Mouse (Mus musculus) embryonic facial prominence, embryonic 14.5 days (tissue): ENCODE results near the gene Nbl1. TPM values are rescaled to one million over a fixed set of nuclear protein-coding genes. Genes with fewer than 3 reads are reported as not detected.
A peak's percentile ranks its signal among the peaks of the same experiment; 100 is the strongest.

Source experiments
- ATAC-seq: fragments of 200-750 bp; cut with Nextera tagmentation; 2 replicates; pipeline ENCODE4 v1.8.0; 2017; ENCODE audit warnings: low read depth, moderate number of reproducible peaks, moderate TSS enrichment
- DNase-seq: peaks from one replicate; pipeline ENCODE4 v3.0.0-alpha.2; 2015; ENCODE audit warnings: low spot score
- H3K27ac ChIP-seq: fragments of 300-500 bp; sonication (generic); replicated peaks from 2 replicates; pipeline ENCODE4 v1.5.1; 2014; ENCODE audit warnings: low read depth, mild to moderate bottlenecking, low read length, moderate library complexity
- H3K27me3 ChIP-seq: fragments of 300-500 bp; sonication (generic); replicated peaks from 2 replicates; pipeline ENCODE4 v1.6.1; 2014; ENCODE audit warnings: low read length; ENCODE audit not compliant: control insufficient read depth, insufficient read depth
- H3K36me3 ChIP-seq: fragments of 300-500 bp; sonication (generic); 2 replicates; pipeline ENCODE4 v1.6.1; 2014; ENCODE audit warnings: low read length, mixed read lengths; ENCODE audit not compliant: control insufficient read depth, insufficient read depth
- H3K4me1 ChIP-seq: fragments of 300-500 bp; sonication (generic); 2 replicates; pipeline ENCODE4 v1.6.1; 2014; ENCODE audit warnings: antibody characterized with exemption, low read length; ENCODE audit not compliant: control insufficient read depth, insufficient read depth
- H3K4me2 ChIP-seq: fragments of 300-500 bp; sonication (generic); 2 replicates; pipeline ENCODE4 v1.6.1; 2014; ENCODE audit warnings: low read depth, mild to moderate bottlenecking, low read length, moderate library complexity, mixed read lengths
- H3K4me3 ChIP-seq: fragments of 300-500 bp; sonication (generic); 2 replicates; pipeline ENCODE4 v1.5.1; 2014; ENCODE audit warnings: low read depth, mild to moderate bottlenecking, low read length
- H3K9ac ChIP-seq: fragments of 300-500 bp; sonication (generic); 2 replicates; pipeline ENCODE4 v1.6.1; 2014; ENCODE audit warnings: low read depth, mild to moderate bottlenecking, low read length, moderate library complexity, mixed read lengths
- H3K9me3 ChIP-seq: fragments of 300-500 bp; sonication (generic); 2 replicates; pipeline ENCODE4 v1.6.1; 2016; ENCODE audit warnings: low read length; ENCODE audit not compliant: control insufficient read depth
- WGBS: fragments of 180-500 bp; shearing (Covaris S2); extraction: QIAGEN DNeasy Blood & Tissue Kit; methylation state at CpG from one replicate; pipeline ENCODE4 v1.1.7; 2014; 5-methylcytosine and 5-hydroxymethylcytosine counted together
- polyA plus RNA-seq: library from polyadenylated mRNA; unstranded; fragments of >200 nt; fragmentation: Nextera tagmentation; extraction: Ambion mirVana; gene quantifications from 2 replicates; pipeline ENCODE4 v1.2.1, GENCODE M21; 2014

Gene Nbl1
- polyA plus RNA-seq, 1 experiment from 2014 or later = 124 TPM

DNA sequence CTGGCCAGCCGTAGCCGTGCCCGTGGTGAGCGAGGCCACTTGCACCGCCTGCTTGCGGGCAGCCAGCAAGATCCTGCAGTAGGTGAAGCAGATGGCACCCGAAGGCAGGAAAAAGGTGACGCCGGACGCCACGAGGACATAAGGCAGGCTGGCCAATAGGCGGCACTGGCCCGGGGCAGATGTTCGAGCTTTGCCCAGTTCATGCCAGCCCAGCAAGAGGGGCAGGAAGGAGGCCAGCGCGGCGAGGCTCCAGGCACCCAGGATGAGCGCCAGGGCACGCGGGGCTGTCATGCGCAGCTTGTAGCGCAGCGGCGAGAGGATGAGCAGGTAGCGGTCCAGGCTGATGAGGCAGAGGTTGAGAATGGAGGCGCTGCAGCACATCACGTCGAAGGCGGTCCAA, 18.7 kb downstream of the Nbl1 start:
- peak overlapping the region; percentile 59 for H3K4me3 ChIP-seq

DNA sequence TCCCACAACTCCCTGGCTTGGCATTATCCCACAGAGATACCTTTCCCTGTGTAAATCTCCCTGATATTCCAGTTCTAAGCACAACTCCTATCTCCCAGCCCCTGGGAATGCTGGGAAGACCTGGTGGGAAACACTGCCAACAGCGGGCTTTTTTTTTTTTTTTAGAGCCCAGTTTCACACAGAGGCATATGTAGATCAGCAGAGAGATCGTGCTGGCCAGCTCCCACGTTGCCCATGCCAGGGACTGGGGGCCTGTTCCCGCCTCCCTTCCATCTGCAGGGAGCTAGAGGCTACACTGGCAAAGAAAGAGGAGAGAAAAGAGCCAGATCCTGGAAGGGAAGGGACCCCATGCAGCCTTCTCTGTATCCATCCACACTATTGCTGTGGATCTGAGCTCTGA, 24.5 kb downstream of the Nbl1 start:
- Histone ChIP-seq H3K27ac (no peak overlapping the region), H3K9me3 (peaks cover 6% of the 10 kb centered on the region; the same call in 1 of the 2 replicates), H3K36me3 (no peaks in the 10 kb centered on the region), H3K4me2 (no peak overlapping the region), H3K4me3 (no peak overlapping the region), H3K9ac (no peak overlapping the region), H3K27me3 (peaks cover 6% of the 10 kb centered on the region; the same call in 1 of the 2 replicates), H3K4me1 (no peaks in the 10 kb centered on the region)
- ATAC-seq (no peak), DNase-seq (no peak)
- 39% methylated on average over 4 of the region's 4 CpGs for WGBS

More for the DNA sequence above, 18.7 kb downstream of the Nbl1 start:
- no peaks in the 10 kb centered on the region for H3K36me3 ChIP-seq
- H3K4me1 ChIP-seq = no peaks in the 10 kb centered on the region
- H3K4me2 ChIP-seq = peak overlapping the region; percentile 92; the same call in 1 of the 2 replicates
- H3K9ac ChIP-seq = no peak overlapping the region
- ATAC-seq = no peak
- WGBS = 18% methylated on average over 25 of the region's 29 CpGs
- DNase-seq = no peak
- H3K9me3 ChIP-seq = no peaks in the 10 kb centered on the region
- H3K27me3 ChIP-seq = peaks cover 45% of the 10 kb centered on the region
- H3K27ac ChIP-seq = no peak overlapping the region

DNA sequence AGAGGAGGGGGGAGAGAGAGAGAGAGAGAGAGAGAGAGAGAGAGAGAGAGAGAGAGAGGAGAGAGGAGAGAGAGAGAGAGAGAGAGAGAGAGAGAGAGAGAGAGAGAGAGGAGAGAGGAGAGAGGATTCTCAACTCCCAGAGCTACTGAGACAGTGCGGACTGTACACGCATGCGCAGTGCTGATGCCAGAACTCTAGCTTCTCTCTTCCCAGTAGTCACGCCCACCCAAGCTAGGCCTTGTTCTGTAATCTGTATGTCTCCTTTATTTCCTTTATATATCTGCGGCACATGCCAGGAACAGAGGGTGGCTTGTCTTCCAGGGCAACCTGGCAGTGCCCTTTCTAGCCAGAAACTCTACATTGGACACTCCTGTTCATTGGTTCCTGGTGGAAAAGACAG, 28.0 kb downstream of the Nbl1 start:
- no peak for ATAC-seq
- WGBS = 88% methylated on average over 4 of the region's 5 CpGs
- H3K4me3 ChIP-seq = no peak overlapping the region

DNA sequence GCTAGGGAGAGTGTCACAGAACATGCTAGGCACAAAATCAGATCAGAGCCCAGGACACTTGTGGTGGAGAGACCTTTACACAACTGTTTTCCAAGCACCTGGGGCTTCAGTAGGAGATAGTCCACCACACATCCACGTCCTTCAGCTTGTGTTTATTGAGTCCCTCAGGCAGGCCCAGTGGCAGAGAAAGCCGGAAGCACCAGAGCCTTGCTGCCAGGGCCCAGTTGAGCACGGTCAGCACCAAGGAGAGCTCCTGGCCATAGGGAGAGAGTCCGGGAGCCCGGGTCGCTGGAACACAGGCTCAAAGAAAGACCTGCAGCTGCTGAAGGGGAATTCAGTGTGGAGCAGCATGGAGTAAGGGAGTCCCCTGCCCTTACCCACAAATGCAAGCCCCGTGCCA, 33.2 kb downstream of the Nbl1 start:
- Histone ChIP-seq H3K4me3 (no peak overlapping the region), H3K4me1 (no peaks in the 10 kb centered on the region), H3K9ac (no peak overlapping the region), H3K36me3 (no peaks in the 10 kb centered on the region), H3K27me3 (no peaks in the 10 kb centered on the region), H3K9me3 (no peaks in the 10 kb centered on the region), H3K4me2 (no peak overlapping the region), H3K27ac (no peak overlapping the region)
- DNase-seq (peak; percentile 68), ATAC-seq (no peak)
- 14% methylated on average over 7 of the region's 7 CpGs for WGBS

More for the DNA sequence above, 28.0 kb downstream of the Nbl1 start:
- DNase-seq = no peak
- H3K9me3 ChIP-seq = peaks cover 6% of the 10 kb centered on the region; the same call in 1 of the 2 replicates
- H3K27me3 ChIP-seq = no peaks in the 10 kb centered on the region
- no peak overlapping the region for H3K9ac ChIP-seq
- H3K36me3 ChIP-seq = no peaks in the 10 kb centered on the region
- H3K4me2 ChIP-seq = no peak overlapping the region
- no peak overlapping the region for H3K27ac ChIP-seq
- H3K4me1 ChIP-seq = no peaks in the 10 kb centered on the region

GRCm38 (mm10) chr4:139058029-139058428, 34.8 kb downstream of the Nbl1 start:
- H3K27me3 ChIP-seq = no peaks in the 10 kb centered on the region
- H3K4me3 ChIP-seq = no peak overlapping the region
- no peaks in the 10 kb centered on the region for H3K9me3 ChIP-seq
- 90% methylated on average over 5 of the region's 5 CpGs for WGBS
- H3K36me3 ChIP-seq = no peaks in the 10 kb centered on the region
- ATAC-seq = no peak
- DNase-seq = no peak
- no peak overlapping the region for H3K27ac ChIP-seq
- H3K4me1 ChIP-seq = no peaks in the 10 kb centered on the region
- no peak overlapping the region for H3K9ac ChIP-seq
- no peak overlapping the region for H3K4me2 ChIP-seq

DNA sequence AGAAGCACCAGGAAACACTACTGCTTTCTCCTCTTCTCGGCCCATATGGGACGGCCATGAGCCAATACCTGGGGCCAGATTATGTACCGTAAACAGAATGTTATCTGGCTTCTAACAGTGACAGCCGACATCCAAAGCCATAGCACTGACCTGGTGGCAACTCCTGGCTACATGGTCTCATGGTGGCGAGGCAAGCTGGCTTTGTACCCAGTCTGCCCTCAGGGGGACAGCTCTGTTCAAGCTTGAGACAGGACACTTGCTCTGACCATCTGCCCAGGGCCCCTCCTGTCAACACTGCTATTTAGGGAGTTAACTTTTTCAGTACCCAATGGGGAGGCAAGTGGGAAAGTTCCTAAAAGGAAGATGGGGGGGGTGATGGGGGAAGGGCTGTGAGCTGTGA, 35.5 kb downstream of the Nbl1 start:
- no peak overlapping the region for H3K4me3 ChIP-seq
- H3K4me1 ChIP-seq = no peaks in the 10 kb centered on the region
- H3K36me3 ChIP-seq = no peaks in the 10 kb centered on the region
- no peak for DNase-seq
- ATAC-seq = no peak
- H3K27me3 ChIP-seq = no peaks in the 10 kb centered on the region
- no peak overlapping the region for H3K27ac ChIP-seq
- H3K4me2 ChIP-seq = no peak overlapping the region
- H3K9ac ChIP-seq = no peak overlapping the region
- WGBS = 68% methylated on average over 5 of the region's 5 CpGs
- no peaks in the 10 kb centered on the region for H3K9me3 ChIP-seq

GRCm38 (mm10) chr4:139055744-139056143, 37.0 kb downstream of the Nbl1 start:
- H3K27ac ChIP-seq = no peak overlapping the region
- 70% methylated on average over 3 of the region's 3 CpGs for WGBS
- no peaks in the 10 kb centered on the region for H3K4me1 ChIP-seq
- no peak for ATAC-seq
- DNase-seq = no peak
- H3K27me3 ChIP-seq = no peaks in the 10 kb centered on the region
- no peaks in the 10 kb centered on the region for H3K9me3 ChIP-seq
- no peak overlapping the region for H3K9ac ChIP-seq
- no peak overlapping the region for H3K4me3 ChIP-seq
- H3K4me2 ChIP-seq = no peak overlapping the region
- H3K36me3 ChIP-seq = no peaks in the 10 kb centered on the region

DNA sequence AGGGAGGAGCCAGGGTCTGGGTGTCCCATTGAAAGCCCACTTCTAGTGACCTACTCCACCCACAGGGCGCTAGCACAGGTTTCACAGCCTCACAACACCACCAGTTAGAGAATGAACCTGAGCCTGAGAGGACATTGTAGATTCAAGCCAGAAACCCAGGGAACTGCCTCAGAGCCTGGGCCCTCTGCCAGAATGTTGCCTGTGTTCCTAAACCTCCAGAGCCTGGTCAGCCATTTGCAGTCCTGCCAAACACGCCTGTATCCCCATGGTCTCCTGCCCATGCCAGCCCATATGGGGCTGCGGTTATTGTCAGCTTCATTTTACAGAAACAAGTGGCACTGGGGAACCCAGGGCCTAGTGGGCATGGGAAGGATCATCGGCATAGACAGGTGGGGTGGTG, 37.5 kb downstream of the Nbl1 start:
- Histone ChIP-seq H3K9me3 (no peaks in the 10 kb centered on the region), H3K9ac (no peak overlapping the region), H3K27me3 (no peaks in the 10 kb centered on the region), H3K36me3 (no peaks in the 10 kb centered on the region), H3K4me1 (no peaks in the 10 kb centered on the region), H3K4me3 (no peak overlapping the region), H3K27ac (no peak overlapping the region), H3K4me2 (no peak overlapping the region)
- 79% methylated on average over 4 of the region's 4 CpGs for WGBS
- ATAC-seq = no peak
- no peak for DNase-seq

- no peaks in the 10 kb centered on the region for H3K9me3 ChIP-seq
- H3K27me3 ChIP-seq = no peaks in the 10 kb centered on the region
- no peak overlapping the region for H3K27ac ChIP-seq
- H3K9ac ChIP-seq = no peak overlapping the region
- DNase-seq (peak; percentile 51), ATAC-seq (peak; percentile 57; the same call in 1 of the 2 replicates)
- H3K4me3 ChIP-seq = no peak overlapping the region
- H3K36me3 ChIP-seq = no peaks in the 10 kb centered on the region
- WGBS = 45% methylated on average over 9 of the region's 9 CpGs
- no peak overlapping the region for H3K4me2 ChIP-seq
- H3K4me1 ChIP-seq = no peaks in the 10 kb centered on the region
Measured at GRCm38 (mm10) chr4:139054300-139054923, 38.4 kb downstream of the Nbl1 start.
